Mouse (Mus musculus) bone marrow macrophage, adult 2 months (primary cell): Measurements from ENCODE around the gene Cdc14a. TPM values are rescaled to one million over a fixed set of nuclear protein-coding genes. Genes with fewer than 3 reads are reported as not detected.

Source experiments
- H3K27ac ChIP-seq: 2 replicates; pipeline ENCODE4 v1.5.1; 2012; ENCODE audit warnings: low read depth, low read length; ENCODE audit not compliant: insufficient read depth
- H3K4me1 ChIP-seq: 2 replicates; pipeline ENCODE4 v1.6.1; 2012; ENCODE audit warnings: low read length; ENCODE audit not compliant: control insufficient read depth, insufficient read depth
- H3K4me3 ChIP-seq: 2 replicates; pipeline ENCODE4 v1.5.1; 2012; ENCODE audit warnings: mild to moderate bottlenecking, low read length, moderate library complexity; ENCODE audit not compliant: insufficient read depth
- CTCF ChIP-seq: IDR thresholded peaks from 2 replicates; pipeline ENCODE4 v1.5.1; 2012; ENCODE audit warnings: low read depth, mild to moderate bottlenecking, low read length, moderate library complexity
- POLR2A ChIP-seq: IDR thresholded peaks from 2 replicates; pipeline ENCODE4 v1.6.1; 2012; ENCODE audit warnings: mild to moderate bottlenecking, low read depth, low read length, borderline replicate concordance
- polyA plus RNA-seq: library from polyadenylated mRNA; stranded (reverse); fragments of >200 nt; gene quantifications from 2 replicates; pipeline ENCODE4 v1.2.4, GENCODE M21; 2012; ENCODE audit not compliant: missing spikeins, insufficient read depth, insufficient read length

The Cdc14a gene
- polyA plus RNA-seq, 1 experiment = 6.1 TPM

GRCm38 (mm10) chr3:116290041-116290815 lies 133.6 kb downstream of the Cdc14a start:
- no peaks in the 10 kb centered on the region for H3K4me1 ChIP-seq
- no peak for TF ChIP-seq POLR2A
- no peak for TF ChIP-seq CTCF
- H3K4me3 ChIP-seq = no peak overlapping the region
- no peak overlapping the region for H3K27ac ChIP-seq

GRCm38 (mm10) chr3:116288833-116289232 lies 135.0 kb downstream of the Cdc14a start:
- TF ChIP-seq CTCF = no peak
- H3K4me1 ChIP-seq = no peaks in the 10 kb centered on the region
- no peak overlapping the region for H3K27ac ChIP-seq
- no peak overlapping the region for H3K4me3 ChIP-seq

GRCm38 (mm10) chr3:116284735-116285134 lies 139.1 kb downstream of the Cdc14a start:
- no peaks in the 10 kb centered on the region for H3K4me1 ChIP-seq
- TF ChIP-seq POLR2A (no peak), CTCF (no peak)
- H3K27ac ChIP-seq = no peak overlapping the region
- no peak overlapping the region for H3K4me3 ChIP-seq

GRCm38 (mm10) chr3:116283996-116284395 lies 139.8 kb downstream of the Cdc14a start:
- no peak for TF ChIP-seq CTCF
- TF ChIP-seq POLR2A = no peak
- H3K4me3 ChIP-seq = no peak overlapping the region
- H3K4me1 ChIP-seq = no peaks in the 10 kb centered on the region
- H3K27ac ChIP-seq = no peak overlapping the region

- Histone ChIP-seq H3K4me1 (peaks cover 4% of the 10 kb centered on the region; the same call in 1 of the 2 replicates), H3K4me3 (no peak overlapping the region), H3K27ac (no peak overlapping the region)
- TF ChIP-seq POLR2A (no peak), CTCF (no peak)
Observed at GRCm38 (mm10) chr3:116281663-116282062, 142.2 kb downstream of the Cdc14a start.

- Histone ChIP-seq H3K27ac (no peak overlapping the region), H3K4me1 (peaks cover 4% of the 10 kb centered on the region; the same call in 1 of the 2 replicates), H3K4me3 (no peak overlapping the region)
- no peak for TF ChIP-seq POLR2A
- no peak for TF ChIP-seq CTCF
Observed at GRCm38 (mm10) chr3:116277146-116277545, 146.7 kb downstream of the Cdc14a start.

- no peak overlapping the region for H3K4me3 ChIP-seq
- H3K4me1 ChIP-seq = no peaks in the 10 kb centered on the region
- no peak overlapping the region for H3K27ac ChIP-seq
- TF ChIP-seq CTCF (no peak), POLR2A (no peak)
Observed at GRCm38 (mm10) chr3:116271679-116272078, 152.2 kb downstream of the Cdc14a start.

GRCm38 (mm10) chr3:116267036-116267654 lies 156.7 kb downstream of the Cdc14a start:
- H3K27ac ChIP-seq = no peak overlapping the region
- no peaks in the 10 kb centered on the region for H3K4me1 ChIP-seq
- H3K4me3 ChIP-seq = no peak overlapping the region
- TF ChIP-seq CTCF (no peak), POLR2A (no peak)

- no peaks in the 10 kb centered on the region for H3K4me1 ChIP-seq
- TF ChIP-seq POLR2A (no peak), CTCF (no peak)
- H3K27ac ChIP-seq = no peak overlapping the region
- no peak overlapping the region for H3K4me3 ChIP-seq
Observed at GRCm38 (mm10) chr3:116266360-116266759, 157.5 kb downstream of the Cdc14a start.

- no peak overlapping the region for H3K27ac ChIP-seq
- no peak for TF ChIP-seq CTCF
- no peak for TF ChIP-seq POLR2A
- H3K4me1 ChIP-seq = no peaks in the 10 kb centered on the region
- no peak overlapping the region for H3K4me3 ChIP-seq
Observed at GRCm38 (mm10) chr3:116263977-116264376, 159.9 kb downstream of the Cdc14a start.

GRCm38 (mm10) chr3:116263061-116263460 lies 160.8 kb downstream of the Cdc14a start:
- Histone ChIP-seq H3K4me1 (no peaks in the 10 kb centered on the region), H3K4me3 (no peak overlapping the region), H3K27ac (no peak overlapping the region)
- no peak for TF ChIP-seq CTCF
- no peak for TF ChIP-seq POLR2A
